Mouse (Mus musculus): ENCODE results near the gene Gm10644.

The Gm10644 gene

DNA sequence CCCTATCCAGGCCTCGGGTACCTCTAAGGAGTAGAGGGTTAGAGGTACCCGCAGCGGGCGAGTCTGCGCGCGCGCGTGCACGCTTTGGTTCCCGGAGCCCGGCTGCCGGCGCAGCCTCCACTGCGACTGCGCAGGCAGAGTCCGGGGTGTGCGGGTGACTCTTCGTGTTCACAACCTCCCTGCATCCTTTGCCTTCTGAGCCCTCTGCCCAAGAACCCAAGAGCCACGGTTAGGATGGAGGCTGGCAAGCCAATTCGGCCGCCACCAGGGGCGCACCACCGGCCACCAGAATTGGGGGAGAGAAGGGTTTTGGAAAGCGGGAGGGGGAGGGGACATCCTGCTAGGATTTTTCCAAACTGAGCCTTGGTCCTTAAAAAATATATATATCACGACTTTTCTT lies 57.8 kb downstream of the Gm10644 start:
- DNase-seq (ENCODE audit: low spot score), result peak; percentile 82

DNA sequence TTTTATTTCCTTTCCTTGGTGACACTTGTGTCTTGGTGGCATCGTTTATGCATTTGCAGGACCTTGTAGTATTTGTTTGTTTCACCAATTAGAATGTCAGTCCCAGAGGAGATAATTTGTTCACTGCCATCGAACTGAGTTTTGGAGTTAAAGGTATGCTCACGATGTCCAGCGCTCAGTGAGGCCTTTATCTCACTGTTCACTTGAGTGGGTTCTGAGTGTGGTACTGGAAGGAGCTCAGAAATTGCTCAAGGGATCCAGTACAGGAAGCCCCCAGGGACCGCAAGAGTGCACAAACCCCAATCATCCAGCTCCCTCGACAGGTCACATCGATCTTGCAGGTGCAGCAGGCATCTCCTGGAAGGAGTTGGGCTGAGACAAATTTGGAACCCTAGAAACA lies 58.5 kb downstream of the Gm10644 start:
- DNase-seq (ENCODE audit: low spot score), result no peak

DNA sequence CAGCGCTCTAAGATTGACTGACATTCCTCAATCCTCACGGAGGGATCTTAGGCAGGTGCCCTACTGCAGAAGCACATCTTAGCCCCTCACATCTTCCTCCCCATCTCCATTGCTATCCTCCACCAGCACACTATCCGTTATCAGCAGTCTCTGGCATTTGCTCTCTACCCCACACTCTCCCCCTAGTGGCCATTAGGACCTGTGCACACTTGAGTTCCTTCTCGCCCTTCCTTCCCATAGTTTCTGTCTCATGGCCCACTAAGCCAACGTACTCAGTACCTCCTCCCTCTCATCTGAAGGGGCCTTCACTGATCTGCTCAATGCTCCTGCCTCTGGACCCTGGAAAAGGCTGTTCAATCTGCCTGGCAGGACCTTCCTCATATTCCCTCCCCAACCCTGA lies 59.1 kb downstream of the Gm10644 start:
- peak; percentile 85 for DNase-seq (ENCODE audit: low spot score)

DNA sequence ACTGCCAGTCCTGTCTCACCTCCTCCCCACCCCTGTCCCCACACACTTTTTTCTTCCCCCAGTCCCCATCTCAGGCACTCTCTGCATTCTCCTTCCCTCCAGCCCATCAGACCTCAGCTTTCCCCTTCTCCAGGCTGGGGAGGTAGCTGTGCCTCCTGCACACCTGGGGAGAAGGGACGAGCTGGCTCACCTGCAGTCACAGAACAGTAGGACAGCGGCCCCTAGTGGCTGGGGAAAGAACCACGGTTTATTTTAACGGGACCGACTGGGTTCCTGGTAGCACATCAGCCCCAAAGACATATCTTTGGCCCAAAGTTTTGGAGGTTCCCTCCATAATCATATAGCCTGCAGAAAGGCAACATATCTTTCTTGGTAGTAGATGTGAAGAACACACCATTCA lies 61.1 kb downstream of the Gm10644 start:
- DNase-seq (ENCODE audit: low spot score), result peak; percentile 80

DNA sequence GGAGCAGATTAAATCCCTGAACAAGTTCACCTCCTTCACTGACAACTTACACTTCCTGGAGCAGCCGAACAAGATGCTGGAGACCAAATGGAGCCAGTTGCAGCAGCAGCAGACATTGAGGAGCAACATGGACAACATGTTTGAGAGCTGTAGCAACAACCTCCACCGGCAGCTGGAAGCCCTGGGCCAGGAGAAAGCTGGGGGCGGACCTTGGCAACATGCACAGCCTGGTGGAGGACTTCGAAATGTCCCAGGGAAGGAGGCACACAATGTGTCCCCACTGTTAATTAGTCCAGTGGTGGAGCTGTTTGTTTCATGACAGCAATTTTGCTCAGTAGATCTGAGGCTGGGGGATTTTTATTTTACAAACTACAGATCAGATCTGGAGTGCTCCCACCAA lies 62.9 kb downstream of the Gm10644 start:
- no peak for DNase-seq (ENCODE audit: low spot score)

DNA sequence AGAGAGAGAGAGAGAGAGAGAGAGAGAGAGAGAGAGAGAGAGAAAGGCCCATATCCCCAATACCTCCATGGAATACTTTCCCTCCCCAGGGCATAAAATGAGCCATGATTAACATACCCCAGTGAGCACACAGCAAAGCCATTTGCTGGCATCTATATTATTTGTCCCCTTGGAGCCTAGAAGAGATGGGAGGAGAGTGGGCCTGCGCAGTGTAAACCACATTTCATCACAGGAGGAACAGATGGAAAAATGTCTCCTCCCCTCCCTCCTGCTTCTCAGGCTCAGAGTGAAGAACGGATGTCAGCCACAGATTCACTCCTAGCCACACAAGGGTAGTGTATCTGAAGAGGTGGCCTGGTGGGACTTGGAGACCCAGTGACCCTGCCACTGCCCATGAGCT lies 66.6 kb downstream of the Gm10644 start:
- DNase-seq (ENCODE audit: low spot score), result no peak
